Mouse (Mus musculus) hindbrain, embryonic 14.5 days (tissue): ENCODE data around the gene Kxd1. TPM values are rescaled to one million over a fixed set of nuclear protein-coding genes. Genes with fewer than 3 reads are reported as not detected.
A peak's percentile ranks its signal among the peaks of the same experiment; 100 is the strongest.

Experiments used
- ATAC-seq: fragments of 200-750 bp; cut with Nextera tagmentation; 2 replicates; pipeline ENCODE4 v1.8.0; 2017; ENCODE audit warnings: moderate number of reproducible peaks, mild to moderate bottlenecking, moderate TSS enrichment, moderate library complexity; ENCODE audit not compliant: low FRiP score
- DNase-seq: peaks from one replicate; pipeline ENCODE4 v3.0.0-alpha.2; 2015; ENCODE audit warnings: low spot score
- H3K27ac ChIP-seq: fragments of 300-500 bp; sonication (generic); 2 replicates; pipeline ENCODE4 v1.5.1; 2014; ENCODE audit warnings: mild to moderate bottlenecking, moderate library complexity
- H3K27me3 ChIP-seq: fragments of 300-500 bp; sonication (generic); 2 replicates; pipeline ENCODE4 v1.6.1; 2014; ENCODE audit warnings: mild to moderate bottlenecking, low read length, mixed read lengths; ENCODE audit not compliant: control insufficient read depth, insufficient read depth
- H3K36me3 ChIP-seq: fragments of 300-500 bp; sonication (generic); replicated peaks from 2 replicates; pipeline ENCODE4 v1.6.1; 2014; ENCODE audit not compliant: control insufficient read depth, insufficient read depth
- H3K4me1 ChIP-seq: fragments of 300-500 bp; sonication (generic); replicated peaks from 2 replicates; pipeline ENCODE4 v1.6.1; 2014; ENCODE audit warnings: antibody characterized with exemption, low read length, mixed read lengths; ENCODE audit not compliant: control insufficient read depth, insufficient read depth
- H3K4me2 ChIP-seq: fragments of 300-500 bp; sonication (generic); replicated peaks from 2 replicates; pipeline ENCODE4 v1.6.1; 2014; ENCODE audit warnings: mild to moderate bottlenecking, moderate library complexity
- H3K4me3 ChIP-seq: fragments of 300-500 bp; sonication (generic); replicated peaks from 2 replicates; pipeline ENCODE4 v1.5.1; 2014; ENCODE audit warnings: mild to moderate bottlenecking, low read length
- H3K9ac ChIP-seq: fragments of 300-500 bp; sonication (generic); 2 replicates; pipeline ENCODE4 v1.6.1; 2014
- H3K9me3 ChIP-seq: fragments of 300-500 bp; sonication (generic); 2 replicates; pipeline ENCODE4 v1.6.1; 2016; ENCODE audit warnings: low read length; ENCODE audit not compliant: control insufficient read depth
- WGBS: fragments of 180-500 bp; shearing (Covaris S2); extraction: QIAGEN DNeasy Blood & Tissue Kit; methylation state at CpG from one replicate; pipeline ENCODE4 v1.1.7; 2014; 5-methylcytosine and 5-hydroxymethylcytosine counted together
- polyA plus RNA-seq: library from polyadenylated mRNA; unstranded; fragments of >200 nt; fragmentation: Nextera tagmentation; extraction: Ambion mirVana; gene quantifications from 2 replicates; pipeline ENCODE4 v1.2.1, GENCODE M21; 2014

Kxd1 gene
- 45.4 and 46.5 TPM in 2 replicates for polyA plus RNA-seq

- H3K4me3 ChIP-seq: peak within 1 kb of the TSS; percentile 88
- peak within 1 kb of the TSS; percentile 89 for H3K27ac ChIP-seq
- no peaks in the 10 kb centered on the region for H3K27me3 ChIP-seq
- peak within 1 kb of the TSS; percentile 70 for H3K4me2 ChIP-seq
- H3K9me3 ChIP-seq: no peaks in the 10 kb centered on the region
- H3K9ac ChIP-seq: peak within 1 kb of the TSS; percentile 96
- peak; percentile 97 for DNase-seq
- peaks cover 28% of the 10 kb centered on the region for H3K36me3 ChIP-seq
- peaks cover 28% of the 10 kb centered on the region for H3K4me1 ChIP-seq
- peak; percentile 94 for ATAC-seq
- under 1% methylated on average over 56 of the region's 61 CpGs for WGBS
Measured at GRCm38 (mm10) chr8:70527512-70528181, at the start of gene Kxd1, which contains the start of gene Fkbp8. Kxd1 (minus strand) TSS chr8:70527956. Fkbp8 (plus strand) TSS chr8:70527724.

DNA sequence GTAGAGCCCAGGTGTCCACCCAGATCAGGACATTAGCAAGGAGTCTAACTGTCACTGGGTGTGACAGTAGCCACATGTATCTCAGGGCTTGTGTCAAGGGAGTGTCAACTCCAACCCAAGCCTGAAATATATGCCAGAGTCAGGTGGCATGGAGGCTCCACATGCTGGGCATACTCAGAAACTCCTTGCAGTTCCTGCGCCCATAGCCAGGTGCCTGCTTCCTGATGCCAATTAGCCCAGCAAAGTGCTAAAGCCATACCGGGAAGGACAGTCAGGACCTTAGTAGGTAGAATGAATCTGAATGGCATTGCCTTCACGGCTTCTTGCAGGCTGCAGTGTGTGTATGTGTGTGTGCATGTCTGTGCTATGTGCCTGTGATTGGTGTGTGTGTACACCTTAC is 49.5 kb upstream of the Kxd1 start:
- Histone ChIP-seq H3K4me1 (no peaks in the 10 kb centered on the region), H3K9me3 (no peaks in the 10 kb centered on the region), H3K4me3 (no peak overlapping the region), H3K36me3 (peaks cover 38% of the 10 kb centered on the region), H3K27ac (no peak overlapping the region), H3K4me2 (no peak overlapping the region), H3K27me3 (no peaks in the 10 kb centered on the region), H3K9ac (no peak overlapping the region)
- no peak for DNase-seq
- ATAC-seq: no peak
- 97% methylated on average over 3 of the region's 3 CpGs for WGBS

DNA sequence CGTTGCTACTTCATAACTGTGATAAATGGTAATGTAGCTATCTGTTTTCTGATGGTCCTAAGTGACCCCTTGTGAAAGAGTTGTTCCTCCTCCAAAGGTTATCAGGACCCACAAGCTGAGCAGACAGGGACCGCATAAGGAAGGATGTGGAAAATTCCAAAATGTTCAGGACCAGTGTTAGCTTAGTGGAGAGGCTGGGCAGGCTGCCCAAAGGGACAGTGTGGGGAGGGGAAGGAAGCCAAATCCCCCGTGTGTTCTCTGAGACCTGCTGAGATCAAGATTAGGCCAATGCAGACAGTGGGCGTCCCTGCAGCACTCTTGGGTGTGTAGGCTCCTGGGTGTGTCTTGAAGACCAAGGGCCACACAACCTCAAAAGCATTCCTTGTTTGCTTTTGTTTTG is 47.2 kb upstream of the Kxd1 start:
- Histone ChIP-seq H3K4me1 (peaks cover 5% of the 10 kb centered on the region; the same call in 1 of the 2 replicates), H3K36me3 (peaks cover 16% of the 10 kb centered on the region), H3K4me3 (no peak overlapping the region), H3K9me3 (no peaks in the 10 kb centered on the region), H3K4me2 (no peak overlapping the region), H3K9ac (no peak overlapping the region), H3K27me3 (no peaks in the 10 kb centered on the region), H3K27ac (no peak overlapping the region)
- no peak for ATAC-seq
- WGBS: 93% methylated on average over 4 of the region's 4 CpGs
- no peak for DNase-seq

- Histone ChIP-seq H3K9me3 (no peaks in the 10 kb centered on the region), H3K27me3 (no peaks in the 10 kb centered on the region), H3K27ac (no peak overlapping the region), H3K4me3 (no peak overlapping the region), H3K4me2 (no peak overlapping the region), H3K9ac (no peak overlapping the region), H3K36me3 (peaks cover 14% of the 10 kb centered on the region), H3K4me1 (peaks cover 5% of the 10 kb centered on the region; the same call in 1 of the 2 replicates)
- no peak for DNase-seq
- no peak for ATAC-seq
Measured at GRCm38 (mm10) chr8:70574302-70574701, 46.5 kb upstream of the Kxd1 start.

GRCm38 (mm10) chr8:70570990-70571389 is 43.2 kb upstream of the Kxd1 start:
- Histone ChIP-seq H3K36me3 (no peaks in the 10 kb centered on the region; the same call in 1 of the 2 replicates), H3K4me2 (no peak overlapping the region), H3K9me3 (no peaks in the 10 kb centered on the region), H3K4me1 (peaks cover 5% of the 10 kb centered on the region; the same call in 1 of the 2 replicates), H3K4me3 (no peak overlapping the region), H3K27me3 (no peaks in the 10 kb centered on the region), H3K9ac (no peak overlapping the region), H3K27ac (no peak overlapping the region)
- DNase-seq: no peak
- 74% methylated on average over 6 of the region's 6 CpGs for WGBS
- ATAC-seq: no peak

GRCm38 (mm10) chr8:70570360-70570759 is 42.6 kb upstream of the Kxd1 start:
- Histone ChIP-seq H3K27ac (no peak overlapping the region), H3K9ac (no peak overlapping the region), H3K4me1 (peaks cover 5% of the 10 kb centered on the region; the same call in 1 of the 2 replicates), H3K27me3 (no peaks in the 10 kb centered on the region), H3K36me3 (no peaks in the 10 kb centered on the region; the same call in 1 of the 2 replicates), H3K4me3 (no peak overlapping the region), H3K9me3 (no peaks in the 10 kb centered on the region), H3K4me2 (no peak overlapping the region)
- DNase-seq: no peak
- ATAC-seq: no peak

- Histone ChIP-seq H3K9ac (no peak overlapping the region), H3K27ac (no peak overlapping the region), H3K27me3 (no peaks in the 10 kb centered on the region), H3K9me3 (no peaks in the 10 kb centered on the region), H3K36me3 (no peaks in the 10 kb centered on the region), H3K4me2 (no peak overlapping the region), H3K4me3 (no peak overlapping the region), H3K4me1 (peaks cover 14% of the 10 kb centered on the region; the same call in 1 of the 2 replicates)
- 79% methylated on average over 3 of the region's 3 CpGs for WGBS
- DNase-seq: no peak
- no peak for ATAC-seq
Measured at GRCm38 (mm10) chr8:70565561-70565960, 37.8 kb upstream of the Kxd1 start.

DNA sequence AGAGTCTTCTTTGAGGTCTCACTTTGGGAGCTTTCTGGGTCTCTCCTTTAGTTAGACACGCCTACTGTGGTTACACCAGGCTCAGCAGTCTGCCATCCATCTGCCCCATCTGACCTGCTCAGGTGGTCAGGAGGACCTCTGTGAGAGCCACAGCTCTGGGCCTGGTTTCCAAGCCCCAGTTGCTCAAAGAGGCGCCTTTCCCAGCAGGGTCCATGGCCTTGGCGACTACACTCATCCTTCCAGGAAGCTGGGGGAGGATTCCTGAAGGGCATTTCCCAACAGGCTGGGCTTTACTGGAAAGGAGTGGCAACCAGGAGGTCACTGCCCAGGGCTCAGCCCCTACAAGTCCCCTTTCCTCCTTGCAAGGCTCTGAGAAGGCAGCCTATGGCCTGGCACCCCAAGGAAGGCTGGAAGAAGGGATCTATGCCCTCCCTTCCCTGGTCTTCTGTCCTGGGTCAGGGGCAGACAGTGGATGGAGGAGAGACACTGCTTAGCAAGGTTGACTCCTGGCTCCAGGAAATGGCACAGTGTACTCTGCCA is 37.0 kb upstream of the Kxd1 start:
- no peaks in the 10 kb centered on the region for H3K9me3 ChIP-seq
- H3K9ac ChIP-seq: no peak overlapping the region
- H3K36me3 ChIP-seq: no peaks in the 10 kb centered on the region
- 0 out of 2 replicates have a peak, but pooled peaks cover 13% of the 10 kb centered on the region for H3K4me1 ChIP-seq
- no peak overlapping the region for H3K4me3 ChIP-seq
- ATAC-seq: no peak
- no peak overlapping the region for H3K27ac ChIP-seq
- DNase-seq: no peak
- WGBS: 73% methylated on average over 3 of the region's 3 CpGs
- H3K27me3 ChIP-seq: no peaks in the 10 kb centered on the region
- H3K4me2 ChIP-seq: no peak overlapping the region

GRCm38 (mm10) chr8:70563763-70564387 is 36.1 kb upstream of the Kxd1 start:
- 94% methylated on average over 6 of the region's 6 CpGs for WGBS
- ATAC-seq: no peak

More at GRCm38 (mm10) chr8:70563763-70564387, 36.1 kb upstream of the Kxd1 start:
- Histone ChIP-seq H3K36me3 (no peaks in the 10 kb centered on the region), H3K4me1 (0 out of 2 replicates have a peak, but pooled peaks cover 13% of the 10 kb centered on the region), H3K27me3 (no peaks in the 10 kb centered on the region), H3K4me3 (no peak overlapping the region), H3K9me3 (no peaks in the 10 kb centered on the region), H3K9ac (no peak overlapping the region), H3K4me2 (no peak overlapping the region), H3K27ac (no peak overlapping the region)
- DNase-seq: no peak
